Mouse (Mus musculus): ENCODE data around the gene Sec16a.
A peak's percentile ranks its signal among the peaks of the same experiment; 100 is the strongest.
"Not testable (repeated sequence)": the region's sequence is repeated elsewhere in the genome, so short reads cannot be mapped to it uniquely, and the experiment has no call there.

The Sec16a gene

DNA sequence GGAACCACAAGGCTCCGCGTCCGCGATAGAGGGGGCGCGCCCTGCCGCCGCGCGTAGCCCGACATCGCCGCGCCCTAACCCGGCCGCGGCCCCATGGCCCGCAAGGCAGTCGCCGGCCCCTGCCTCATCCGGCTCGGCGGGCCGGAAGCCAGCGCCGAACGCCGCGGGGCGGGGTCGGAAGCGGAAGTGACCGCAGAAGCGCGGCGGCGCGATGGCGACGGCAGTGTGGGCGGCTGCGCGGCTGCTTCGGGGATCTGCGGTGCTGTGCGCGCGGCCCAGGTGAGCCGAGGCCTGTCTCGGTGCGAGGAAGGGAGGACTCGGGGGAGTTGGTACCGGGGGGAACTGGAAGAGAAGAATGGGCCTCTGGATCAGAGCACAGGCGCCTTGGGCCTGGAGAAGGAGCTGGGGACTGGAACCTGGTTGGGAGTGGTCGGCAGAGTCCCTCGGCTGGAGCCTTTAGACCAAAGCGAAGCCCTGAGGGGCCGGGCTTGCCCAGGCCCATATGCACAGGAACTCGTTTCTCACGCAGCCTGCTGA lies 55.8 kb downstream of the Sec16a start, which contains the start of the genes Entr1 and Pmpca:
Gene Entr1 (minus strand): TSS at position 163 of the 537 bp plus-strand sequence.
Gene Pmpca (plus strand): TSS at position 186 of the 537 bp plus-strand sequence.
- DNase-seq (ENCODE audit: low spot score in 2 of 2), result peak in 1 of 2 experiments; percentile 79

DNA sequence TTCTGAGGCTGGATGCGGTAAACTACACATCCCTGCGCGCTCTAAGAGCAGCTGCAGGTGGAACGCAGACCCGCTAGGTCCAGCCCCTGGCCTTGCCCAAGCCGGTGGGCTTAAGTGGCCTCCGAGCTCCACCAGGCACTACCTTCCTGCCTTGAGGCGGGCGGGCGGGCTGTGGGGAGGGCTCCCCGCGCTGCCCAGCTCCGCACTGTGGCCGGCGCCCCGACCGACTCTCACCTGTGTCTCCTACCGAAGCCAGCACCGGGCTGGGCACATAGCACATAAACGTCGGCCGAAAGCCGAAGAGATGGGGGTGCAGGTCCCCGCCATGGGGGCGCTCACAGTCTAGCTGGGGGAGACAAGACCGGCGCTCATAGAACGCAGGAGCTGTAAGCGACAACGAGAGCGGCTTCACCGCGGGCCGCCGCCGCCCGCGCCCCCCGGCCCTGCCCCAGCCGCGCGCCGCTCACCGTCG lies 56.3 kb downstream of the Sec16a start:
- DNase-seq (ENCODE audit: low spot score in 2 of 2), result no peak

DNA sequence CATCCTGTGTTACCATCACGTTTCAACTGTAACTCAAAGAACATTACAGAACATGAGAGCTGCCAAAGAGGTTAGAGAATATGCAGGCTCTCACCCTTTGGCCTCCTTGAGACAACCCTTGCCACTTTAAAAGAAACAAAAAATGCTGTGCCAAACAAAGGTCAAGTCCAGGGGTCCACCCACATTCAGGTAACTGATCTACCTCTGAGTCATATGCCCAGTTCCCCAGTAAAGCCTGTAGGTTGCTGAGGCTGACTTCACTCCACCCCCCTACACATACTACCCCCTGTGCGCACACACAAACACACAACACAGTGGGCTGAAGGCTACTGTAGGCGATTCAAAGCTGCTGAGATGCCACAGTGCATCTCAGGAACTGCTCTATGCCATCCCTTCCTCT lies 57.3 kb downstream of the Sec16a start:
- no peak for DNase-seq (ENCODE audit: low spot score in 2 of 2)

DNA sequence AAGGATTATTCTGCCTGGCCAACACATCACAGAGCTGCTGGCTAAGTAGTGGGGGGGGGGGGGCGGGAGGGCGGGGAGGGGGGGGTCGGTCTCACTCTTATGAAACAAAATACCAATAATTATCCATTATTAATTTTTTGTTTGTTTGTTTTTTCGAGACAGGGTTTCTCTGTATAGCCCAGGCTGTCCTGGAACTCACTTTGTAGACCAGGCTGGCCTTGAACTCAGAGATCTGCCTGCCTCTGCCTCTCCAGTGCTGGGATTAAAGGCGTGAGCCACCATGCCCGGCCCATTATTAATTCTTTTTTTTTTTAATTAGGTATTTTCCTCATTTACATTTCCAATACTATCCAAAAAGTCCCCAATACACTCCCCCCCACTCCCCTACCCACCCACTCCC lies 64.1 kb downstream of the Sec16a start:
- not testable (repeated sequence) for DNase-seq (ENCODE audit: low spot score in 2 of 2)

DNA sequence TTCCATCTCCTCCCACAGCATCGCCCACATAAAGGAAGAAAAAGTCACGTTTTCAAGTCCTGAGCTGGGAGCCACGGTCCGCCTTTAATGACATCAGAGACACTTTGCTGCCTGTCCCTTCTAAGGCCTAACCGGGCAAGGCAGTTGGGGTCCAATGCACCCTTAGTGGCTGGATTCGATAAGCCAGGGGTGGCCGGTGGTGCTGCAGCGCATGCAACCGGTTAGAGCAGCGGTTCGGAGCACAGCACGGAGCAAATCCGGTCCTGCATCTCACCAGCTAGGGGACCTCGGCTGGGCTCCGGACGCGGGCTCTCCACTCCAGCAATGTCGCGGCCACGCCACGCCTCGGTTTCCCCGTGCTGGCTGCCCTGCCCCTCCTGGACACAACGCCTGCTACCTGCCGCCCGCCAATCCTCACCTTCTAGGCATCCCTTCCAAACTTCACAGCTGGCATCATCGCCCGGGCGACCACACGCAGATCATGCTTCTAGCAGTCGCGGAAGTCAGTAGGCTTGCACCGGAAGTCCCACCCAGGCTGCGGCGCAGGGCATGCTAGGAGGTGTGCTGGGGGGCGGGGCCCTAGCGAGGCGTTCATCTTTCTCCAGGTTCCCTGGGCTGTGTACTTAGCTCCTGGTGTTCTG lies 64.8 kb downstream of the Sec16a start, which contains the start of gene Snapc4:
Gene Snapc4 (minus strand): TSS at position 523 of the 641 bp plus-strand sequence.
- peak; percentile 61 to 83 for DNase-seq (ENCODE audit: low spot score in 2 of 2)

DNA sequence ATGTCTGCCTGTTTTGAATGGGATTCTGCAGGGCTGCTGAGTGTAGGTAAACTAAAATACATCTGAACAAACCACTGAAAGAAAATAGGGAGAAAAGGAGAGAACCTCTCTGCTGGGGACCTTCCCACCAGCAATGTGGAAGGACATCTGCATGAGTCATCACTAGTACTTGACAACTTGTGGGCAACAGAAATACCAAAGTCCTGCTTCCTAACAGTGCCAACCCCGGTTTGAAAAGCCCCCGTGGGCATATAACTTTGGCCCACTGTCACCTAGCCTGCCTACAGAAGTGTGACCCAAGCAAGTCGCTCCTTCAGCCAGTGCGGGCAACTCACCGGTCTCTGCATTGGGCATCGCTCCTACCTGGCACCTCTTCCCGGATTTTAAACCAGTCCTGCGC lies 72.6 kb downstream of the Sec16a start:
- DNase-seq (ENCODE audit: low spot score in 2 of 2), result no peak

DNA sequence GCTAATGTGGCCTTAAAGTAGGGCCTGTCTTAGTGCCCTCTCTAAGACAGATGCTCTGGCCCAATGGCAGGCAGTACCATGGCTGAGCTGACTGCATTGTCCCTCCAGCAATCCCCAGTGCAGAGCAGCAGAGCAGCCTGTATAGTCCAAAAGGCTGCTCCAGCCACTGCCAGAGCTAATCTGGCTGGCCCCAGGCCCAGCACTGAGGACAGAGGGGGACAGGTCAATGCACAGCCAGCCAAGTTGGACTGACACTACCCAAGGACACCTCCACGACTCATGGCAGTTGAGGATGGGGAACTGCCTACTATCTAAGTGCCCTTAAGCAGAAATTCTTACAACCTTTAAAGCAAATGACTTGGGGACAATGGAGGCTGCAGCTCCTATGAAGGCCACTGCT lies 76.4 kb downstream of the Sec16a start:
- DNase-seq (ENCODE audit: low spot score in 2 of 2), result no peak

DNA sequence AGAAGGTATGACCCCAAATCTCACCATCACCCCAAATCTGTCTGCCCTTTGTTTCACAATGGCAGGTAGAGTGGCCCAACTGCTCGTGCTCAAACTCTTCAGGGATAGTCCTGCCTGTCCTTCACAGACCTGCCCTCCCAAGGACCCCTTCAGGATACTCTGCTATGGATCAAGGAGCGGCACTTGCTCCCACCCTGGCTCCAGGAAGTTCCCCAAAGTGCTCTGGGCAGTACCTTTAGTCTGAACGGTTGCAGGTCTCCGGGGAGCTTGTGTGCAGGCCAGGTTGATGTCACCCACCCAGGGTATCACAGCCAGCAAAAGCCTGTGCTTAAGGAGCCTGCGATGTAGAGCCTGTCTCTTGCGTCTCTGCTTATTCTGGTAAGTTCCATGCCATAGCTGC lies 77.1 kb downstream of the Sec16a start:
- DNase-seq (ENCODE audit: low spot score in 2 of 2), result no peak

DNA sequence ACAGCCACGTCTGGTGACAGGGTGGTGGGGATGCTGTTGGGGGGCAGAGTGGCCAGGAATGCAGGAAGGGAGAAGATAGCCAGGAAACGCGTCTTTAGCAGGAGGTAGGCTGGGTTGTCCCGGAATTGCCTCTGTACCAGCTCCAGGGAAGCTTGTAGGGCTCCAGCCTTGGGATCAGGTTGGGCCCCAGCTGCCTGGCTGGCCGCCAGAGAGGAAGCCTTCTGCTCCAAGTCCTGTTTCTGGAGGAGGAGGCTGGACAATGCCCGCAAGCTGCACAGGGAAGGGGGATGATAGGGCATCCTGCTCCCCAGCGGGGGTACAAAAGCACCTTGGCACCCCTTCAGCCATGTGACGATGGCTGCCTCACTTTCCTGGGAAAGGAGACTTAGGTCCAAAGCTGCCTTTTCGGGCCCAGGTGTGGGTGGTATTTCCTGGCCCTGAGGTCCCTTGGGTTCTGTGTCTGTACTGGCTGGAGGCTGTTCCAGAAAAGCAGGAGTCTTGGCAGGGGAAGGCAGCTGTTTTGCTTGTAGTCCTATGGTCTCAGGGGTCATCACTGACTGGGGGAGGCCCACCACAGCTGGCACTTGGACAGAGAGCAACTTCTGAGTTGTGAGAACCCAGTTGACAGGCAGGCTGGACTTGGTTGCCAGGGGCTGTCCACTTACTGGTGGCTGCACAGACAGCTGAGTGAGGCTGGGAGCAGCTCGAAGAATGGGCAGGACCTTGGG lies 80.1 kb downstream of the Sec16a start:
- peak in 1 of 2 experiments; percentile 36 for DNase-seq (ENCODE audit: low spot score in 2 of 2)

DNA sequence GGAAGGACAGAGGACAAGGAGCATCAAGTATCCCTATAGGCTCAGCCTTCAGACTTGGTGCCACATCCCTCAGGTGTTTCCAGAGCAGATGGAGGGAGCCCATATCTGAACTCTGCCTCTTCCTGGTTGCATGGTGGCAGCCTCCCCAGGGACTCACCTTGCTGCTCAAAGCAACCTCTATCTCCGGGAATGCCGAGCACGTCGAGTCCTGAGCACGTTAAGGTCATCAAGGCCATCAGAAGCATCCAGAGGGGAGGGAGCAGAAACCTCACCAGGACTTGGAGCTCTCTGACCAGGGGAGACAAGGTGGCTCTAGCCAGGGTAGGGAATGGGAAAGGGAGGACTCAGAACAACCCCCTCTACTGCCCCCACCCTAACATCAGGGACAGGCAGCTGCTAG lies 81.5 kb downstream of the Sec16a start:
- no peak for DNase-seq (ENCODE audit: low spot score in 2 of 2)

DNA sequence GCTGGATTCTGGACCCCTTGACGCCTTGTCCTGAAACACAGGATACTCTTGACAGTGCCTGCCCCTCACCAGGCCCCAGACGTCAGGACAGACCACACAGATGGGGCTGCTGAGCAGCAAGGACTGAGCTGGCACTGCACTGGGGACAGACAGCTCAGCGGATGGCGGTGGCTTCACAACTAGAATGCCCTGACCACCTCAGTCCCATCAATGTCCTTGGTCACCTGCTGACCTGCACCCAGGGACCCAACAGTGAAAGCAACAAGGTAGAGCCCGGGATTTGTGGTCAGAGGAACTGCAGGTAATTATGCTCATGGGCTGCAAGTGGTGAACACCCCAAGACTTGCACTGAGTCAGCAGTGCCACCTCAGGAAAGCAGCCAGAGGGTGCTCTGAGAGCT lies 82.0 kb downstream of the Sec16a start:
- no peak for DNase-seq (ENCODE audit: low spot score in 2 of 2)

DNA sequence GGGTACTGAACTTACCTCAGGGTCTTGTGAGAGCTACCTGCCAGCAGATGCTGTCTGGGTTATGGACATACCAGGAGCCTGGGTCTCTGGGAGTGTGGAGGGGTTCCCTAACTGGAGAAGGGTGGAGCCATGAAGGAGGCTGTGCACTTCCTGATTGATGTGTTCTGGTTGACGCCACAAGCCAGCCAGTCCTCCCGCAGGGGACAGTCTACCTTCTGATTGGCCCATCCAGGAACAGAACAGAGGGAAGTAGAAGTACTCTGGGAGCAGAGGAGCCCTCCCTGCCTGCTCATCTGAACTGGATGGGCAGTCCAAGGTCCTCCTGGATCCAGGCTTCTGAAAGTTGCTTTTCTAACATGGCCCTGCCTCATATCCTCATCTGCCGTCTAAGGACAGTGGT lies 84.2 kb downstream of the Sec16a start, which contains the start of gene Card9:
Gene Card9 (minus strand): TSS at position 147 of the 400 bp plus-strand sequence.
- DNase-seq (ENCODE audit: low spot score in 2 of 2), result no peak

DNA sequence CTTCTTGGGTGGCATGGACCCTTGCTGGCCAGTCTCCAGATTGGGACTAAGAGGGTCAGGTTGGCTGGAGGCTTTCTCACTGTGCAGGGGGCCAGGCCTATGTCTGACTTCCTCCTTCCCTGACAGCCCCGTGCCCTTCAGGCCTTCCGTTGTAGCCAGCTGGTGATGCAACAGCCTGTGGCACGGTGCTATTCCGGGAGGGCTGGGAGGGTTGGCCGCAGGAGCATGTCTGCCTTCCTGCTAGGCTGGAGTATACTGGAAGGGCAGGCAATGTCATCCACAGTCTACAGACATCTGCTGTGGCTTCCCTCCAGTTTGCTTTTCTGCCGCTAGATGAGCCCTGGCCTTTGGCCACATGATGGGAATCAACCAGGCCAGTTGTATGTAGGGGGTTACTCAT lies 85.0 kb downstream of the Sec16a start:
- DNase-seq (ENCODE audit: low spot score in 2 of 2), result no peak

All from left cerebral cortex, adult 9 months (tissue).